Mouse (Mus musculus) gastrocnemius, postnatal 14 days (tissue): ENCODE data around the gene Adam33. TPM values are rescaled to one million over a fixed set of nuclear protein-coding genes. Genes with fewer than 3 reads are reported as not detected.
A peak's percentile ranks its signal among the peaks of the same experiment; 100 is the strongest.

Experiments
- DNase-seq: peaks from one replicate; pipeline ENCODE4 v3.0.0; 2021; ENCODE audit warnings: mixed read lengths
- intact Hi-C: fragments of 180-260 bp; cut with DNase I; formaldehyde crosslinking; loops from one replicate; pipeline ENCODE4 v1.15.1; 2025; ENCODE audit warnings: low total_unique reads
- total RNA-seq, 2 experiments: library from RNA; stranded (reverse); gene quantifications; 2 replicates each; pipeline ENCODE4 v1.2.3; 2021

Adam33 gene
- total RNA-seq, 2 experiments from 2014 or later: 2.5 to 3.9 TPM

DNA sequence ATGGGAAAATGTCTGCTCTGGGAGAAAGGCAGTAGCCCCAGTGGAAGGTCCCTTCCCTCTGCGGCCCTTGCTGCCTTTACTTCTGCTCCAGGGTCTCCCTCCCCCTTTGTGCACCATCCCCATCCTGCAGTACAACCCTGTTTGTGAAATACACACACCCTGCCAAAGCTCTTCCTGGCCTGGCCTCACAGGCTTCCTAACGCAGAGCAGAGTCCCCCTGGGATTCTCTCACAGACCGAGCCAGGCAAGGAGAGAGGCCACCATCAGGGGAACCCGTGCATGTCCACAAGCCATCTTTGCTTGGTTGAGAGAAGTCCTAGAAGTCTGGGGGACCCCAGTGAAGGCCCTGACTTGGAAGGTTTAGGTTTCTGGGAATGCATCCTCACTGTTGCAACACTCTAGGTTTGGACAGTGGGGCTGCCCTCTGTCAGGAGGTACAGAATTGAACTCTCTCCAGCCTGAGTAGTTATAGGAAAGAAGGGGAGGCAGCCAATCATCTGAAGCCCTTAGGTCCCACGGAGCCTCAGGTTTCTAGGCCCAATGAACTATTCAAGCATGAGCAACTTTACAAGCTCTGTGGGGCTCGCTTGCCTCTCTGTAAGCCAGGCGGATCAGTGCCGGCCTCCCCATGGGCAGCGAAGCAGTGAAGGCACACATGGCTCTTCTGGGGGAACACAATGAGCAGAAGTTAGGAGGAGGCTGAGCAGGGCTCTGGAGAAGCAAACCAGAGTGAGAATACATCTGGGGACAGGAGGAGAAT lies 3.7 kb downstream of the Adam33 start:
- intact Hi-C loops: no loop called here
- peak; percentile 64 for DNase-seq

DNA sequence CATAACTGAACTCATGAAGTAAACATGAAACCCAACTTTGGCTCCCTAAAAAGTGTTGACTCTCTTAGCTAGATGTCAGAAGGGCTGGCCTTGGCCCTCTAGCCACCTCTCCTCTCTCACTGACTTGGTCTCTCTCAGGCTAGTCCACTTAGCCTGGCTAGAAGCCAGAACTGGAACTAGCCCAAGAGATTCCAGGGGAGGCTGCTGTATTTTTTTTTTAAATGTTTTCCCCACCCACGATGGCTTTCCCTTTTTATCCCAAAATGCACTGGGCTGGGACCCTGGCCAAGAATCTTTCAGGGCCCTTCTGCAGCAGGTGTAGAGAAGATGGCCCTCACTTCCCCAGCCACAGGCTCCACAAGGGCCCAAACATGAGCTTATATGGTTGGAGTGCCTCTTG lies 4.2 kb downstream of the Adam33 start:
- intact Hi-C loops: no loop called here
- DNase-seq: peak; percentile 83

DNA sequence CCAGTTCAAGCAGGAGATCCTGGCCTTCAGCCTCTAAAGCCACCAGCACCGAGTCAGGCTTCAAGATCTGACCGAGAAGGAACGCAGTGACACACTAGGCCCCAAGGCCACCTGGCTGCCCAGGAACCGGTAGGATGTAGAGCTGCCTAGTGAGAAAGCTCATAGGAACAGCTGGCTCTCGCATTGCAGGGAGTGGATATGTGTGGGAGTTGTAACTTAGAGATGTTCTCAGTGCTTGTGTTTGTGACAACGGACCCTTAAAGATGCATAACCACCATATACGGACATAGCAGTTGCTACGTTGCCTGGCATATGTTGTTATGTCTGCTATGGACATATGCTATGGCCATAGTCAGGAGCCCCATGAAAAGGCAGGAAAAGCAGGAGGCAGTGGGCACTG lies 4.9 kb downstream of the Adam33 start:
- intact Hi-C loops: no loop called here
- DNase-seq: no peak

DNA sequence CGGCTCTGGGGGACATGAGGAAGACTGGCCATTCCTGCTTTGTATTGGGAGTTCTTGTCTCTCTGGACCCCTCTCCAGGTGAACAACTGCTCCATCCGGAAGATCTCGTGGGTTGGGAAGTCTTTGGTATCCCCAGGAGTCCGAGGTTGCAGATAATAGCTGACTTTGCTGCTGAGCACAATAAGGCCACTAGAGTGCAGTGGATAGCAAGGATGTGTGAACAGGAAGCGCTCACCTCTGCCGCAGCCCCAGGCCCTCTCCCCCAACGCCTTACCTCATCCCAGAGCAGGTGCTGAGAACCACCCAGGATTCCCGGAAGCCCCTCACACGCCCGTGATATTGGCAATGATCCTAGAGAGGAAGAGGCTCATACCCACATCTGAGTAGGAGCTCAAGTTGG lies 7.4 kb downstream of the Adam33 start:
- intact Hi-C loops: no loop called here
- DNase-seq: no peak

DNA sequence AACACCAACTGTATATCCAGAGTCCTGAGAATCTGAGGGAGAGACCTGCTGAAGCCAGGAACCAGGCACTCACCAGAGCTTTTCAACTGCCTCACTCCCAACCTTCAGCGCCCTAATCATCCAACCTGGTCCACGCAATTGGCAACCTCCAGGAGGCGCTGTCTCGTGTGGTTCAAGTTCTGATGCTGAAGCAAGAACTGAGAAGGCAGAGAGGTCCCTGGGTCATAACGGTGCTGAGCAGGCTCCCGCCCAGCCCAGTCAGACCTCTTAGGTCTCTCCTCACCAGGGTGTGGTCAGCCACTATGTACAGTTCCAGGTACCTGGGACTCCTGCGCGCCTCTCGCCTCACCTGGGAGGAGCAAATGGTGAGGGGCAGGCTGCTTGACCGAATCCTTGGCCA lies 8.0 kb downstream of the Adam33 start:
- intact Hi-C loops: no loop called here
- DNase-seq: no peak

DNA sequence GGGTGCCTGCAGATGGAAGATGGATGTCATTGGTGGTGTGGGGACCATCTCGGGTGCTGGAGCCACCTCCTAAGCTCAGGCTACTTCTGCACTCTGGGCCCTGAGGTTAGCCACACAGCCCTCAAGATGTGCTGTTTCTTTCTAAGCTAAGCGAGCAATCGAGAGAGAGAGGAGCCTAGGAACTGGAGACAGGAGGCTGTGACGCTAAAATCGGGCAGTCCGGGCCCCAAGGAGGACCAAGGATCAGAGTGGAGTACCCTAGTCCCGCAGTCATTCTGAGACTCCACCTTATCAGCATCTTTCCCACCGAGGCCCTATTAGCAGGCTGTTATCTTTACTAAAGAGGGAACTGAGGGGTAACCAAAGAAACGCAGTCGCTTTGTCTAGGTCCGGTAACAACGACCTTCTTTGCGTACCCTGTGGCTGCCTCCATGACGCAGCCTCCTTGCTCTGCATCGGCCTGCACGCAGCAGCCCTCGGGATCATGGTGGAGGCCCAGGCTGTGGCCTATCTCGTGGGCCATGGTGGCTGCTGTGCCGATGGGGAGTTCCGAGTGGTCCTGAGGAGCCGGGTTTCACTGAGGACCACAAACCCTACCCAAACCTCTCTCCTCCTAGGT lies 8.9 kb downstream of the Adam33 start:
- intact Hi-C loops: no loop called here
- DNase-seq: no peak

DNA sequence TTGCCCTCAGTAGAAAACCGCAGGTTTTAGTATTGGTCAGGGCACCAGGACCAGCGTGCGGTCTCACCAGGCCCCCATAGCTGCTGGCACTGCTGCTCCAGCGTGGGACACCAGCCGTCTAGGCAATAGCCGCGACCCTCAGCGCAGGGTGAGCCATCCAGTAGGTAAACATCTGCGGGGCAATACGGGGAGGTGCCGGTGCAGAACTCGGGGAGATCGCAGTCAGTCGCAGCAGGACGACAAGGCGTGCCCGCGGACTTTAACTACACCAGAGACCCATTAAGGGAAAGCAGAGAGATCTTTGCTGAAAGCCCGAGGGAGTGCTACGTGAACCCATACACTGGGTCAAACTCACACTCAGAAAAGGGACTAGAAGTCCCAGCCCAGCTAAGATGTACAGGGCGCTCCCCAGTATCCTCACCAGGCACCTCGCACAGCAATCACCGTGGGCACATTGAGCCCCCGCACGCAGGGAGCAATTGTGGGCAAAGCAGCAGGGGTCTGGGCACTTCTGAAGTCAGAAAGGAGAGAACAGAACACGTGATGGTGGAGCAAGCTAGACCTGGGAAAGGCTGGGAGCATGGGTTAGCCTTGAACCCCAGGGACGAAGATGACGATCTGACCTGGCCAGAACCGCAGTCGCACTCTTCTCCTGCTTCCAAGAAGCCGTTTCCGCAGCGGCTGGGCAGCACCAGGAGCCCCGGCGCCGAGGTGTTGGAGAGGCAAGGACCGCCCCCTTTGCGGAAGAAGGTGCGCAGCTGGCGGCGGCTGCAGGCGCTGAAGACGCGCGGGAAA lies 9.6 kb downstream of the Adam33 start:
- no peak for DNase-seq
- intact Hi-C loops: no loop called here

DNA sequence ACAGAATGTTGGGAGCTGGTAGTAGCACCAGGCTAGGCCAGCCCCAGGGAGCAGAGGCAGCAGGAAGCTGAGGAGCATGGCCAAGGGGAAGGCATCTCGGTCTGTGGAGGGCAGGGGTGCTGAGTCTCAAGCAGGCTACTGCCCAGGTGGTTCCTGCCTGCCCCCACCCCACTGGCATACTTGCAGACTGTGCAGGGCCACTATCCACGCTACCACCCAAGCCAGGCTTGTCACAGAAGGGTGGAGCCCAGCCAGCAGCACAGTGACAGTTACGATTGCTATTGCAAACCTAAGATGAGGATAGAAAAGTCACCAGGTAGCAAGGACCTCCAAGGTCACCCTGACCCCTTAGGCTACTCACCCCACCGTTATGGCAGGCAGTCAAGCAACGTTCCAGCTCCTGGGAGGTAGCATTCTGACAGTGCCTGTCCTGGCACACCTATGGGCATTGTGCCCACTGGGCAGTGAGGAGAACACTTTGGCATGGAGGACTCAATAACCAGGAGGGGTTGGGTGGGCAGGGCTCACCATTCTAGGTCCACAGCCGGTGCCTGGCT lies 10.7 kb downstream of the Adam33 start:
- DNase-seq: no peak
- intact Hi-C loops: no loop called here

DNA sequence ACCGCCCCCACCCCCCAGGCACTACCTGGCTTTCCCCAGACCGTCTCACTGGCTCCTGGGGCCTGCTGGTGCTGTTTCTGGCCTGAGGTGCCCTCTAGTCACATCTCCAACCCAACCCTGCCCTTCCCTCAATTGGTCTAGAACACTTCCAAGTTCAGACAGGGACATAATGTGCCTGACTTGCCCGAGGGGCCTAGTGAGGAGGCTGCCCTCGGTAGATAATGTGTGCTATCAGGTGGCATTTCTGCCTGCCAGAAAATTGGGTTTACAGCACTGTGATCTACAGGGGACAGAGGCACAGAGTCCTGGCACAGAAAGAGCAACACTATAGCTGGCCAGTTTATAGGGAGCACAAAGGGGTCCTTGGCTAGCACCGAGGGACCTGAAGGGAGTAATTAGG lies 11.6 kb downstream of the Adam33 start:
- intact Hi-C loops: no loop called here
- no peak for DNase-seq

DNA sequence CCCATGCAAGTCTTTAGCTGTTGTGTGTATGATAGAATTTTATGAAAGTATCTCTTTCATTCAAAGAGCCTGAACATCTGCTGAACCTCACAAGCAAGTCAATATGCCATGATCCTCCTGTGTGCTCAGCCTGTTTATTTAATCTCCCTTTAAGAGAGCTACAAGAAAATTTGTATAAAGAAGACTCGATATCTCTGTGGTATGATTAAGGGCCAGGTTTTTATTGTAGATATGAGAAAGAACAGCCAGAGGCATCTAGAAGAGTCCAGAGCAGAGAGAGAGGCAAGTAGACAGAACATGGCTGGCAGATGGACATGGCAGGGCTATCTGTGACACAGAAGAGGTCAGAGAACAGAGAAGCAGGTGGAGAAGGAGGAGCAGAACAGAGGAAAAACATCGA lies 17.6 kb downstream of the Adam33 start:
- intact Hi-C loops: no loop called here

DNA sequence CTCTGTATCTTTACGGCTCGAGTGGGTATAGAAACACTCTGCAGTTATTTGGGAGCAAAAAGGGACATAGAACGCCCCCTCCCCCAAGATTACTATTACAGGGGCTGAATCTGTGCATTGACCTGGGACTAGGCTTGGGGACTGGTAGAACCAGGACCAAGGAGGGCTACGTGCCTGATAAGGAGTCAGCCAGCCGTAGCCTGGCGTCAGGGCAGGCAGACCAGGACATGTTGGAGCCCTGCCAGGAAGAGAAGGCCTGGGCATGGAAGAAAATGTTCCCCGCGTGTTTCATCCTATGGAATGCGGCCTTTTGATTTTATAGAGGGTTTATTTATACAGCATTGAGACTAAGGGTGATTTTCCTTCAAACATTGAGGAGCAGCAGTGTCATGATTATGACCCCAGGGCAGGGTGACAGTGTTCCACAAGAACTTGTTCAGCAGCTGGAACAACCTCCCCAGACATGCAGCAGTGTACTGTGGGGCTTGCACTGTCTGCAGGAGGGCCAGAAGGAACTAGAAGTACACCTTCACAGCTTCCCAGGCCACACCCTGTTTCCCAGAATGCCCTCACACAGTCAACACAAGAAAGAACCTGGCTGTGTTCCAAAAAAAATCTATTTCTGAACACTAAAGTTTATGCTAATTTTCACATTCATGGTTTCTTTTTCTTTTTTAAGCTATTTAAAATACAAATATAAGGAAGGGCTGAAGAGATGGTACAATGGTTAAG lies 18.5 kb downstream of the Adam33 start:
- no peak for DNase-seq
- intact Hi-C loops: no loop called here

More for the DNA sequence above, 17.6 kb downstream of the Adam33 start:
- DNase-seq: no peak

DNA sequence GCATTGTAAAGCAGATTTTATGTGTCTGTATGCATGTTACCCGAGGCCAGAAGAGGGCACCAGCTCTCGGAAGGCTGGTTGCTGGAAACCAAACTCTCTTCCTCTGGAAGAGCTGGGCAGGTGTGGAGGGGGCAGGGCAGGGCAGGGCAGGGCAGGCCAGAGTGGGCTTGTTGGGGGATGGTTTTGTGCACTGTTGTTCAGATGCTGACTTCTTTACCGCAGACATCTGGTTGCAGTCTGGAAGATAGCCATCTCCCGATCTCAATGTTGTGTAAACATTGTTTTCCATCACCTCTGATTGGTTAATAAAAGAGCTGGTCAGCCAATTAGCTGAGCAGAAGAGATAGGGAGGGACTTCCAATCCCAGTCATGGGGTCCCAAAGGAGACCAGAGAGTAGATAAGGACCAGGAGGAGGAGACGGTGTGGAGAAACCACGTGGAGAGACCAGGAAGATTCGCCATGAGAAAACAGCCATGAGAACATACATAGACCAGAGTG lies 19.2 kb downstream of the Adam33 start:
- no peak for DNase-seq
- intact Hi-C loops: no loop called here

DNA sequence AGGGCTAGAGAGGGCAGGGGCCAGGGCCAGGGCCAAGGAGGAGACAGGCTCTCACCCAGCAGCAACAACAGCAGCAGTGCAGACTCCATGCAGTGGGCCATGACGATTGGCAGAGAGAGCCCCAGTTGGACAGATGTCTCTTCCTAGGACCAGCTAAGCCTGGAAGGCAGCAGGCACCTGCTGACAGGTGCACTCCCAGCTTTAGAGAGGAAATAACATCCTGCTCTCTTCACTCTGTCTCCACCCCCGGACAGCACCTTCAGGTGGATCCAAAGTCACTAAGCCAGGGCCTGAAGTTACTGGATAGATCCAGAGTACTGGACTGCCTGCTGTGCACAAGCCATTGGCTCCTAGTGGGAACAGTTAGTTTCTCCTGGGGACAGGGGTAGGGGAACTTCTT lies 20.6 kb downstream of the Adam33 start, which contains the start of gene Gfra4:
TSS of gene Gfra4 (minus strand) at position 101 of the 400 bp plus-strand sequence.
- no peak for DNase-seq
- intact Hi-C loops: no loop called here

DNA sequence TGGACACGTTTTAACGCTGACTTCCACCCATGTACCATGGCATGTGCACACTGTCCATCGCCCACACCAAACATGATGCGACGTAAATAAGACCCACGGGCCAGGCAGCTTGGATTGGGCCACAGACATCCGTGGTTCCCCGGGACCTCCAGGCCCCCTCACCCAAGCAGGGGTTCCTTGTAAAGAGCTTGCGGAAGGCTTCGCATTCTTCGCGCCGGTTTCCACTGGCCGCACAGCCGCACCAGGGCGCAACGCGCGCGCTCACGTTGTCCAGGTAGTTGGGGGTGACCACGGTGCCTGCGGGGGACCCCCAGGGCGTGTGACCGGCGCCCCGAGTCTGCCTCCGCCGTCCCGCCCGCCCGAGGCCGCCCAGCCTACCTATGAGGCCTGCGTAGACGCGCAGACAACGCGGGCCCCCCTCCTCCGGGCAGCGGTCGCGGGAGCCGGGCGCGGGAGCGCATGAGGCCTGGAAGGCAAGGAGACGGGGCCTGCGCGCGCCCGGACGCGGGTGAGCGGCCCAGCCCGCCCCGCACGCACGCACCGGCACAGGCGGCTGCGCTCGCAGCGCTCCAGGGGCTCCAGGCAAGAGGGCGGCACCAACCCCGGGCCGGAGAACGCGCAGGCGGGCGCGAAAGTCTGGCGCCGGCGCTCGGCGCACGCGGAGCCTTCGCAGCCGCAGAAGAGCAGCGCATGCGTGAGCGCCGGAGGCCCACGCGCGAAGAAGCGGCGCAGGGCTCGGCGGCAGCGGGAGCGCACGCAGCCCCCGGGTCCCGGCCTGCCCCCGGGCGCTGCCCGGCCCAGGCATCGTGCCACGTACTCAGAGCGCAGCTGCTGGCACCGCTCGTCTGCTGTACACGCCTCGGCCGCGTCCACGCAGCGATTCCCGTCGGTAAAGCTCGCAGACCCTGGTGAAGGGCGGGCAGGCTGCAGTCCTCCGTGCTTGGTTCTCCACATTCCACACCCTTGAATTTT lies 22.5 kb downstream of the Adam33 start:
- no peak for DNase-seq
- intact Hi-C loops: no loop called here

DNA sequence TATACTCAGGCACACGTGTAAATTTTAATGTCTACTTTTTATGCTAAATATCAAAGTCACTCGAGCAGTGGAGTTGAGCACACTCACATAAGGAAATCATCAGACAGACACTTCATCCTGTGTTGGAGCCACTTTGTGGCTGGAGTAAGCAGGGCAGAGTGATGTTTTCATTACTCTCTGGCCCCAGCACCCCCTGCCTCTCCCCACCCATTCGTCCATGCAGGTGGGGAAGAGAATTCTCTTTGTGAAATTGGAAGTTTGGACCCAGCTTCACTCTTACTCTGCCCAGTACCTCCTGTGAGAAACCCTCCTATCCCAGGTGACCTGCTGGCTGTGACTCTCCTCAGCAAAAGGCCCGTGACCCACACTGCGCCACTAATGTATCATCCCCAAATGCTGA lies 24.9 kb downstream of the Adam33 start:
- no peak for DNase-seq
- intact Hi-C loops: no loop called here

DNA sequence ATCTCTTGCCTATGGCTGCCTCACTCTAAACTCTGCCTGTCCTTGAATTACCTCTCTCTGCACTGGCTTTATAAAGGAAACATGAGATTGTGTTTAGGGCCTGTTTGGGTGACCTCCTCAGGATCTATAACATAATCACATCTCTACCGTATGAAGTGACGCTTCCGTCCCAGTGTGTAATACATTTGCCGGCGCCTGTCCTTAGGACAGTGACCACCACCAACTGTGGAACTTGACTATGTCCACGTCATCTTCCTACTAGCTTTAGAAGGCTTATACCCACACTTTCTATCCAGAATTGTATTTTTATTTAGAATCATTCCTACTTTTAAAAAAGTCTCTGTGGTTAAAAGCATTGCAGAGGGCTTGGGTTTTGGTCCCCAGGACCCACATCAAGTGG lies 25.4 kb downstream of the Adam33 start:
- intact Hi-C loops: no loop called here
- DNase-seq: no peak

DNA sequence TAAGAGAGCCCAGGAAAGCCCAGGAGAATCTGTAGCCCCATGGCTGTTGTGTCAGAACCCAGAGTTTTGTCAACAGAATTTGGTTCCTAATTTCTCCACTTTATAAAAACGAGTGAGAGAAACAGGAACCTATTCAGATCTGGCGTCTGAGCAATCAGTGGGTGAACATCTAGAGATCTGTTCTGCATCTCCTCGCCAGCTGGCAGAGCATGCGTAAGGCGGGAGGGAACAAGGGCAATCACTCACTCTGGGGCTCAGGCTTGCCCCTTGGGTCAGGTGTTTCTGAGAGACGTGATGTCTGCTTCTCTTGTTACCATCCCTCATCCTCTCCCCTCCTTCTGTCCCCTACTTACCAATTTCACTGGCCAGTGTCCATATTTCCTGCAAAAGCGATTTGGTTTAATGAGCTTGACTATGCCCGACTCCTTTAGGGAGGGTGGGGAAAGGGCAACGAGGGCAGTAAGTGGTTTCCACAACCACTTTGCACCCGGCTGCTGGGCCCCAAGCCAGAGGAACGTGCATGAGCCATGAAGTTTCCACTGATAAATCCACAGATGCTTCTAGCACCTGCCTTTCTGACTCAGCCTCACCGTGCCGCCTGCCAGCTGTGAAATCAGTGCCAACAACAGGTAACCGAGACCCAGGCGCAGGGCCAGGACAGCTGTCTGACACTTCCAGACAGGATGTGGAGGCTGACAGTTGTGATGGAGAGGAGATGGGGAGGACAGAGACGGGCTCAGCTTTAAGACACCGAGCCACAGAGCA lies 26.2 kb downstream of the Adam33 start:
- peak; percentile 72 for DNase-seq
- intact Hi-C loops: no loop called here

DNA sequence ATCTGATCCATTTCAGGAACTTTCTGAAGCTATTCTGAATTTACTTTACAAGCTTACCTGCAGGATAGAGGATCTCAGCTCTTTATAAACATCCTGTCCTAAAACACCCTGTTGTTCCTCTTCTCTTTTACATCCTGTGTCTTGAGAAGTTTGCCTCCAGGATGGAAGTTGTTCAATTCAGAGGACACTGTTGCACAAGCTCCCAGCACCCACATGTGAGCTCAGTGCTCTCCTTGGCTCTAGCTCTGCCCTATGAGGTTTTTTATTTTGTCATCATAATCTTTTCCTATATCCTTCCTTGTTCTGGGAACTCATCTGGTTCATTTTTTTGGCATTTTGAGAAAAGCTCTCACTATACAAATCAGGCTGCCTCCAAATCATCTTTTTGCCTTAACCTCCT lies 26.9 kb downstream of the Adam33 start:
- DNase-seq: no peak
- intact Hi-C loops: no loop called here
